Mouse (Mus musculus): ENCODE results near the gene Cradd. TPM values are rescaled to one million over a fixed set of nuclear protein-coding genes. Genes with fewer than 3 reads are reported as not detected.

Cradd gene
- polyA plus RNA-seq, 1 experiment from 2014 or later, result 15.6 TPM

- Histone ChIP-seq H3K36me3 (ENCODE audit: insufficient read depth) (no peaks in the 10 kb centered on the region), H3K9me3 (ENCODE audit: low read depth, low read length) (no peaks in the 10 kb centered on the region), H3K4me1 (ENCODE audit: insufficient read depth) (peaks cover 15% of the 10 kb centered on the region; the same call in 1 of the 2 replicates), H3K27me3 (ENCODE audit: insufficient read depth, low read length) (no peaks in the 10 kb centered on the region), H3K9ac (no peak overlapping the region), H3K4me2 (no peak overlapping the region), H3K4me3 (ENCODE audit: low read depth, low read length) (no peak overlapping the region), H3K27ac (ENCODE audit: low read depth) (no peak overlapping the region)
- ATAC-seq (ENCODE audit: insufficient read depth) (no peak), DNase-seq (no peak)
- 79% methylated on average over 3 of the region's 3 CpGs for WGBS
- TF ChIP-seq CTCF (IDR thresholded peaks at IDR 0.05; ENCODE audit: low read depth), result no peak
Observed at GRCm38 (mm10) chr10:95220536-95220935, 103.4 kb downstream of the Cradd start.

GRCm38 (mm10) chr10:95218683-95219060 is 105.3 kb downstream of the Cradd start:
- H3K4me2 ChIP-seq, result no peak overlapping the region
- no peaks in the 10 kb centered on the region for H3K27me3 ChIP-seq (ENCODE audit: insufficient read depth, low read length)
- TF ChIP-seq CTCF (IDR thresholded peaks at IDR 0.05; ENCODE audit: low read depth), result no peak
- ATAC-seq (ENCODE audit: insufficient read depth) (peak; percentile 74), DNase-seq (peak; percentile 62)
- H3K9me3 ChIP-seq (ENCODE audit: low read depth, low read length), result no peaks in the 10 kb centered on the region
- H3K36me3 ChIP-seq (ENCODE audit: insufficient read depth), result no peaks in the 10 kb centered on the region
- no peak overlapping the region for H3K9ac ChIP-seq
- H3K4me1 ChIP-seq (ENCODE audit: insufficient read depth), result peaks cover 15% of the 10 kb centered on the region; the same call in 1 of the 2 replicates
- peak overlapping the region; percentile 83 for H3K27ac ChIP-seq (ENCODE audit: low read depth)
- WGBS, result 47% methylated on average over 9 of the region's 9 CpGs
- H3K4me3 ChIP-seq (ENCODE audit: low read depth, low read length), result no peak overlapping the region

- no peaks in the 10 kb centered on the region for H3K36me3 ChIP-seq (ENCODE audit: insufficient read depth)
- 33% methylated on average over 18 of the region's 18 CpGs for WGBS
- H3K4me2 ChIP-seq, result peak overlapping the region; percentile 18; the same call in 1 of the 2 replicates
- no peak overlapping the region for H3K4me3 ChIP-seq (ENCODE audit: low read depth, low read length)
- H3K9ac ChIP-seq, result no peak overlapping the region
- H3K27ac ChIP-seq (ENCODE audit: low read depth), result peak overlapping the region; percentile 83
- no peaks in the 10 kb centered on the region for H3K27me3 ChIP-seq (ENCODE audit: insufficient read depth, low read length)
- H3K9me3 ChIP-seq (ENCODE audit: low read depth, low read length), result no peaks in the 10 kb centered on the region
- peak; percentile 54 for TF ChIP-seq CTCF (IDR thresholded peaks at IDR 0.05; ENCODE audit: low read depth)
- H3K4me1 ChIP-seq (ENCODE audit: insufficient read depth), result peaks cover 12% of the 10 kb centered on the region; the same call in 1 of the 2 replicates
- DNase-seq, result peak; percentile 84
- peak; percentile 86 for ATAC-seq (ENCODE audit: insufficient read depth)
Observed at GRCm38 (mm10) chr10:95217956-95218682, 105.8 kb downstream of the Cradd start.

- 85% methylated on average over 15 of the region's 15 CpGs for WGBS
- Histone ChIP-seq H3K9me3 (ENCODE audit: low read depth, low read length) (no peaks in the 10 kb centered on the region), H3K27ac (ENCODE audit: low read depth) (no peak overlapping the region), H3K27me3 (ENCODE audit: insufficient read depth, low read length) (no peaks in the 10 kb centered on the region), H3K4me1 (ENCODE audit: insufficient read depth) (peaks cover 9% of the 10 kb centered on the region; the same call in 1 of the 2 replicates), H3K4me2 (no peak overlapping the region), H3K4me3 (ENCODE audit: low read depth, low read length) (no peak overlapping the region), H3K36me3 (ENCODE audit: insufficient read depth) (no peaks in the 10 kb centered on the region), H3K9ac (no peak overlapping the region)
- no peak for TF ChIP-seq CTCF (IDR thresholded peaks at IDR 0.05; ENCODE audit: low read depth)
- no peak for ATAC-seq (ENCODE audit: insufficient read depth)
- no peak for DNase-seq
Observed at GRCm38 (mm10) chr10:95215324-95215723, 108.6 kb downstream of the Cradd start.

- Histone ChIP-seq H3K4me1 (ENCODE audit: insufficient read depth) (peaks cover 6% of the 10 kb centered on the region; the same call in 1 of the 2 replicates), H3K4me2 (no peak overlapping the region), H3K36me3 (ENCODE audit: insufficient read depth) (no peaks in the 10 kb centered on the region), H3K27ac (ENCODE audit: low read depth) (no peak overlapping the region), H3K9me3 (ENCODE audit: low read depth, low read length) (no peaks in the 10 kb centered on the region), H3K27me3 (ENCODE audit: insufficient read depth, low read length) (no peaks in the 10 kb centered on the region), H3K9ac (no peak overlapping the region), H3K4me3 (ENCODE audit: low read depth, low read length) (no peak overlapping the region)
- 63% methylated on average over 9 of the region's 9 CpGs for WGBS
- DNase-seq (no peak), ATAC-seq (ENCODE audit: insufficient read depth) (no peak)
- TF ChIP-seq CTCF (IDR thresholded peaks at IDR 0.05; ENCODE audit: low read depth), result no peak
Observed at GRCm38 (mm10) chr10:95213820-95214219, 110.1 kb downstream of the Cradd start.

- ATAC-seq (ENCODE audit: insufficient read depth) (no peak), DNase-seq (no peak)
- WGBS, result 71% methylated on average over 8 of the region's 8 CpGs
- no peak overlapping the region for H3K4me2 ChIP-seq
- no peaks in the 10 kb centered on the region for H3K36me3 ChIP-seq (ENCODE audit: insufficient read depth)
- no peak for TF ChIP-seq CTCF (IDR thresholded peaks at IDR 0.05; ENCODE audit: low read depth)
- H3K27ac ChIP-seq (ENCODE audit: low read depth), result no peak overlapping the region
- no peak overlapping the region for H3K9ac ChIP-seq
- no peak overlapping the region for H3K4me3 ChIP-seq (ENCODE audit: low read depth, low read length)
- no peaks in the 10 kb centered on the region for H3K9me3 ChIP-seq (ENCODE audit: low read depth, low read length)
- H3K4me1 ChIP-seq (ENCODE audit: insufficient read depth), result peaks cover 1% of the 10 kb centered on the region; the same call in 1 of the 2 replicates
- no peaks in the 10 kb centered on the region for H3K27me3 ChIP-seq (ENCODE audit: insufficient read depth, low read length)
Observed at GRCm38 (mm10) chr10:95213311-95213710, 110.6 kb downstream of the Cradd start.

GRCm38 (mm10) chr10:95211660-95212059 is 112.3 kb downstream of the Cradd start:
- Histone ChIP-seq H3K4me1 (ENCODE audit: insufficient read depth) (no peaks in the 10 kb centered on the region), H3K27me3 (ENCODE audit: insufficient read depth, low read length) (no peaks in the 10 kb centered on the region), H3K4me3 (ENCODE audit: low read depth, low read length) (no peak overlapping the region), H3K9ac (no peak overlapping the region), H3K27ac (ENCODE audit: low read depth) (no peak overlapping the region), H3K9me3 (ENCODE audit: low read depth, low read length) (no peaks in the 10 kb centered on the region), H3K36me3 (ENCODE audit: insufficient read depth) (no peaks in the 10 kb centered on the region), H3K4me2 (no peak overlapping the region)
- ATAC-seq (ENCODE audit: insufficient read depth) (no peak), DNase-seq (no peak)
- no peak for TF ChIP-seq CTCF (IDR thresholded peaks at IDR 0.05; ENCODE audit: low read depth)
- 88% methylated on average over 8 of the region's 8 CpGs for WGBS

Data from lung, embryonic 14.5 days (tissue).